Mouse (Mus musculus): Measurements from ENCODE around the gene Yap1. TPM values are rescaled to one million over a fixed set of nuclear protein-coding genes. Genes with fewer than 3 reads are reported as not detected.

Gene Yap1
- polyA plus RNA-seq, 1 experiment: 0.99 TPM

DNA sequence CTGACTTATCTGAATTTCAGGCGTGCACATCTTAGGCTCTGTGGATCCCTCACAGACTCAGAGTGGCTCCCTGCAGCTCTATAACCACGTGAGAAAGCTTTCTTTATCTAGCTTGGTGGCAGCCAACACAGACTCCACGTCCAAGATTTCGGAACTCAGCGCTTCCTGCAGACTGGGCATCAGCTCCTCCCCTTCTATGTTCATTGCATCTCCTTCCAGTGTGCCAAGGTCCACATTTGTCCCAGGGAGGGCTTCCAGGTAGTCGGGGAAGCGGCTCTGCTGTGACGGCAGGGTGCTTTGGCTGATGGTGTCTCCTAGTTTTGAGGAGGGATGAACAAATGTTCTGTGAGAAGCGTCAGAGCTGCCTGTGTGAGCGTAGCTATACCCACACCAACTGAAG lies 70.0 kb downstream of the Yap1 start:
- Histone ChIP-seq H3K27ac (ENCODE audit: insufficient read depth, low read depth, low read length) (no peak overlapping the region), H3K4me1 (ENCODE audit: control insufficient read depth, insufficient read depth, low read length) (no peaks in the 10 kb centered on the region), H3K4me3 (ENCODE audit: insufficient read depth, low read length) (no peak overlapping the region)
- no peak for TF ChIP-seq POLR2A (IDR thresholded peaks at IDR 0.05; ENCODE audit: borderline replicate concordance, low read depth, low read length)
- no peak for TF ChIP-seq CTCF (IDR thresholded peaks at IDR 0.05; ENCODE audit: low read depth, low read length)

DNA sequence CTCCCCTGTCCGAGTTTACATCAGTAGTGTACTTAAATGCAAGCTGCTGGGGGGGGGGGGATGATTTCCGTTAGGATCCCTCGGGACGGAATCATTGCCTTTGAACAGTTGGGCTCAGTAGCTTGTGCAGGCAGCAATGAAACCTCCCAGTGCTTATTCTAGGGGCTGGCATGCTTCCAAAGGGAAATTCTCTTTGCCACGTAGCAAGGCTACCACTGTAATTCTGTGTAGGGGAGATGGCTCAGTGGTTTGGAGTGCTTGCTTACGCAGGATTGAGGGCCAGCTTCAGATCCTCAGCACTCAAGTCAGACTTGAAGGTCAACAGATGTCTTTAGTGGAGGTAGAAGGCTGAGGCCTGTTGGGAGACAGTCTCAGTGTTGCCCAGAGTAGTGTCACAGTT lies 74.8 kb downstream of the Yap1 start:
- no peak overlapping the region for H3K4me3 ChIP-seq (ENCODE audit: insufficient read depth, low read length)

DNA sequence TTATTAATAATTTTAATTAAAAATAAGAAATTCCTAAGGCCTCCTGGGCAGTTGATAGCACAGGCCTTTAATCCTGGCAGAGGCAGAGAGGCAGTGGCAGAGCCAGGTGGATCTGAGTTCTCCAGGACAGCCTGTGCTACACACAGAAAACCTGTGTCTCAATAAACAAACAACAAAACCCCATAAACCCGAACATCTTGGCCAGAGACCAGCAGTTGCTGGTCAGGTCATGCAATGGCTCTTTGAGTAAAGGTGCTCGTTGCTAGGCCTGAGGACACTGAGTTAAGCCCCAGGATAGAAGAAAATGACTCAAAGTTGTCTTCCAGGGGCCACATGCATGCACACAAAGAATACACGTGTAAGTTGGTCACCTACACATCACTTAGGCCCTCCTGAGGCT lies 75.5 kb downstream of the Yap1 start:
- no peak overlapping the region for H3K27ac ChIP-seq (ENCODE audit: insufficient read depth, low read depth, low read length)
- no peak overlapping the region for H3K4me3 ChIP-seq (ENCODE audit: insufficient read depth, low read length)
- no peaks in the 10 kb centered on the region for H3K4me1 ChIP-seq (ENCODE audit: control insufficient read depth, insufficient read depth, low read length)
- TF ChIP-seq CTCF (IDR thresholded peaks at IDR 0.05; ENCODE audit: low read depth, low read length) (no peak), POLR2A (IDR thresholded peaks at IDR 0.05; ENCODE audit: borderline replicate concordance, low read depth, low read length) (no peak)

More for the DNA sequence above, 74.8 kb downstream of the Yap1 start:
- TF ChIP-seq CTCF (IDR thresholded peaks at IDR 0.05; ENCODE audit: low read depth, low read length) (no peak), POLR2A (IDR thresholded peaks at IDR 0.05; ENCODE audit: borderline replicate concordance, low read depth, low read length) (no peak)
- Histone ChIP-seq H3K4me1 (ENCODE audit: control insufficient read depth, insufficient read depth, low read length) (no peaks in the 10 kb centered on the region), H3K27ac (ENCODE audit: insufficient read depth, low read depth, low read length) (no peak overlapping the region)

DNA sequence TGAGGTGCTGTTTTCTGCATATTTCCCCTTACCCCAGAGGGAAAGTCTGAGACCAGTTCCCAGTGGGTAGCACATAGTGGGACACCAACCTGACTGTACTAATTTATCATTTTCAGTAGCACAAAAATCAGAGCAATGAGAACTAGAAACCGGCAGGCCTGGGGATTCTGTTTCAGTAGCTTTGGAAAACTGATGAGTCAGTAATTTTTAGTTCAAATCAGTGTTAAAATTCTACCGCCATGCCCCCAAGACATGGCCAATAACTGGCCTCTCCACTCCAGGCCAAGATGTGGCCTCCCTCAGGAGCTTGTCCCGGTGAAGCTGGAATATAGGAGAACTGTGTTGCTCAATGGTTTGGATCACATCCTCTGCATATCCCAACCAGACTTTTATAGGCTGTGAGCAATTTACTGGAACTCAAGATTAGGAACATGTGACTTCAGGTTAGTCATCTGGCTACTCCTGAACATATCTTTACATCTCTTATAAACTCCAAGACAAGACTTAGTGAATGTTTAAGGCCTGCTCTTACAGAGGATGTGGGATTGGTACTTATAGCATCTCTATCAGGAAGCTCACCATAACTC lies 76.1 kb downstream of the Yap1 start:
- H3K4me1 ChIP-seq (ENCODE audit: control insufficient read depth, insufficient read depth, low read length): no peaks in the 10 kb centered on the region
- TF ChIP-seq POLR2A (IDR thresholded peaks at IDR 0.05; ENCODE audit: borderline replicate concordance, low read depth, low read length): no peak
- TF ChIP-seq CTCF (IDR thresholded peaks at IDR 0.05; ENCODE audit: low read depth, low read length): no peak

DNA sequence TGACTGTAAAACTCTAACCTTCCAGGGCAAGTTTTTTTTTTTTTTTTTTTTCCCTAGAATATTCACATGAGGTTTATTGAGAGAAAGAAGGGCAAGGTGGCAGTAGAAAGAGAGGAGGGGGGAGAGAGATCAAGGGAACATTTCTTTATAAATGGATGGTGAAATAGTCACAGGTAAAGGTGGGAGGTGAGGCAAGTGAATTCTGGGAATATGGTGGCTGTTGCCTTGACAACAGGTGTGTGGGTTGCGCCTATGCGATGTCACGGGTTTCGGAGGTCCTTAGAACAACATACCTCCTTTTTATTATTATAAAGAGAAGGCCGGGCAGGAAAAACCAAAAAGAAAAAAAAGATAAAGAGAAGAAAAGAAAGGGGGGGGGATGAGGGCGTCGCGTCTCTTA lies 89.5 kb downstream of the Yap1 start:
- 0 out of 2 replicates have a peak, but pooled peaks cover 3% of the 10 kb centered on the region for H3K4me1 ChIP-seq (ENCODE audit: control insufficient read depth, insufficient read depth, low read length)
- TF ChIP-seq CTCF (IDR thresholded peaks at IDR 0.05; ENCODE audit: low read depth, low read length): no peak
- TF ChIP-seq POLR2A (IDR thresholded peaks at IDR 0.05; ENCODE audit: borderline replicate concordance, low read depth, low read length): no peak
- no peak overlapping the region for H3K4me3 ChIP-seq (ENCODE audit: insufficient read depth, low read length)
- no peak overlapping the region for H3K27ac ChIP-seq (ENCODE audit: insufficient read depth, low read depth, low read length)

More for the DNA sequence above, 76.1 kb downstream of the Yap1 start:
- H3K27ac ChIP-seq (ENCODE audit: insufficient read depth, low read depth, low read length): no peak overlapping the region
- no peak overlapping the region for H3K4me3 ChIP-seq (ENCODE audit: insufficient read depth, low read length)

DNA sequence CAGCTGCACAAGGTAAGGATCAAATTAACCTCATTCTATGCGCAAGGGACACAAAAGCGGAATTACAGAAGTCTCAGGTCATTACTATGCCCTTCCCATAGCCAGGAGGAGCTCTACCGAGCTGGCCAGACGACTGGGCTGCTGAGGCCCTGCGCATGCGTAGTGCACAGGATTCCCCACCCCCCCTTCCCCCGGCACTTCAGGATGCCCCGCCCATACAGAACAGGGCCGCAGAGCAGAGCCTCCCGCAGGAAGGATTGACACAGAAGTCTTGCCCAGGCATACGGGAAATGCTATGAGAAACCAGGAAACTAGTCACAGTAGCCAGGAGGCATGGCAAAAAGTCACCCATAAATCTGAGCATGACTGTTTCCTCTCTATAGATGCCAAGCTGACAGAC lies 89.9 kb downstream of the Yap1 start:
- Histone ChIP-seq H3K4me3 (ENCODE audit: insufficient read depth, low read length) (no peak overlapping the region), H3K4me1 (ENCODE audit: control insufficient read depth, insufficient read depth, low read length) (0 out of 2 replicates have a peak, but pooled peaks cover 3% of the 10 kb centered on the region), H3K27ac (ENCODE audit: insufficient read depth, low read depth, low read length) (no peak overlapping the region)
- no peak for TF ChIP-seq CTCF (IDR thresholded peaks at IDR 0.05; ENCODE audit: low read depth, low read length)
- TF ChIP-seq POLR2A (IDR thresholded peaks at IDR 0.05; ENCODE audit: borderline replicate concordance, low read depth, low read length): no peak

DNA sequence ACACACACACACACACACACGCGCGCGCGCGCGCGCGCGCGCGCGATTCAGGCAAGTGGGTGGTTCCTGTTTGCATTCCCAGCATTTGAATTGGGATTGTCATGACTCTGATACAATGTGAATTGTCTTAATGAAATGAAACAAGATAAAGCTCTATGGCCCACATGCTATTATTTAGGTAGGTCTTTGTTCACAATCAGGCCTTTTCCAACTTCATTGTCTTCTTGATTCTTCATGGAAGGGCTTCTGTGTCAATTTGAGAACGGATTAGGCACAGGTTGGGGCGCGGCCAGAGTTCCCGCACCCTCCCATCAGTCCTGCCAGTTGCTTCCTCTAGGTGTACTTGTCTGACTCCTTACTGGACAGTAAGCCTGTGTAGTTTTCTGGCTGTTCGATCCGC lies 90.4 kb downstream of the Yap1 start:
- Histone ChIP-seq H3K27ac (ENCODE audit: insufficient read depth, low read depth, low read length) (no peak overlapping the region), H3K4me1 (ENCODE audit: control insufficient read depth, insufficient read depth, low read length) (0 out of 2 replicates have a peak, but pooled peaks cover 3% of the 10 kb centered on the region), H3K4me3 (ENCODE audit: insufficient read depth, low read length) (no peak overlapping the region)
- TF ChIP-seq POLR2A (IDR thresholded peaks at IDR 0.05; ENCODE audit: borderline replicate concordance, low read depth, low read length): no peak
- no peak for TF ChIP-seq CTCF (IDR thresholded peaks at IDR 0.05; ENCODE audit: low read depth, low read length)

DNA sequence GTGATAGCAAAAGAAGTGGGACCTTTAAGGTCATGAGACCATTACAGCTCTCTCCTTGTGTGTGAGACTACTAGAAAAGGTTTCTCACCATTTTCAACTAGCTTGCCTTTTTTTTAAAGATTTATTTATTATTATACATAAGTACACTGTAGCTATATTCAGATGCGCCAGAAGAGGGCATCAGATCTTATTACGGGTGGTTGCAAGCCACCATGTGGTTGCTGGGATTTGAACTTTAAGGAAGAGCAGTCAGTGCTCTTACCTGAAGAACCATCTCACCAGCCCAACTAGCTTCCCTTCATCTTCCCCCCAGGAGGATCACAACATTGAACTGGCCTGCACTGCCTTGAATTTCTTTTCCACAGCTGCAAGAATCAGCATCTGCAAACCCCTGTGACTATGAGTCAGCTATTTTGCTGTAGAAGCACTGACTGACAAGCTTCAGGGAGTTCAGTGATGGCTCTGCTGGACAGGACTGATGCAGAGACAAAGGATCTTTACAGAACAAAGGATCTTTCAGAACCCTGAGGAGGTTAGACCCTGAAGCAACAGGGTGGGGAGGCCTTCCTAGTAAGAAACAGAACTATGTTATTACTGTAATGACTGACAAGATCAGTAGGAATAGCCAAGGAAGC lies 96.9 kb downstream of the Yap1 start:
- Histone ChIP-seq H3K4me3 (ENCODE audit: insufficient read depth, low read length) (no peak overlapping the region), H3K4me1 (ENCODE audit: control insufficient read depth, insufficient read depth, low read length) (no peaks in the 10 kb centered on the region), H3K27ac (ENCODE audit: insufficient read depth, low read depth, low read length) (no peak overlapping the region)
- no peak for TF ChIP-seq CTCF (IDR thresholded peaks at IDR 0.05; ENCODE audit: low read depth, low read length)
- TF ChIP-seq POLR2A (IDR thresholded peaks at IDR 0.05; ENCODE audit: borderline replicate concordance, low read depth, low read length): no peak

DNA sequence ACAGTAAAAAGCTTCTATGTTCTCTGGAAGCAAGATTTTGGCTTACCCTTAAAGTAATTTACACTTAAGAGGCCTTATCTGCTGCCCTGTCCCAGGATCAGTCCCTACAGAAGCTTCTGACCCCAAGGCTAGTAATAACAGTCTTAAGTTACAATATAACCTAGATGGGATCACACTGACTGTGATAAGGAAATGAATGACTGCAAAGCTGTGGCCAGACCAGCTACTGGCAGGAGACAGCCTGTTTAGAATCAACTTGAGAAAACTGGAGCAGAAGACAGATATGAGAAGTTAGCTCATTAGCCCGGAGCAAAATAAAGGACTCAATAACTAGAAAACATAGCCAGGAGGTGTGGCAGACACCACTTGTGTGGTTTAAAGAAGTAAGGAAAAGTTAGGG lies 97.8 kb downstream of the Yap1 start:
- TF ChIP-seq CTCF (IDR thresholded peaks at IDR 0.05; ENCODE audit: low read depth, low read length) (no peak), POLR2A (IDR thresholded peaks at IDR 0.05; ENCODE audit: borderline replicate concordance, low read depth, low read length) (no peak)
- Histone ChIP-seq H3K27ac (ENCODE audit: insufficient read depth, low read depth, low read length) (no peak overlapping the region), H3K4me1 (ENCODE audit: control insufficient read depth, insufficient read depth, low read length) (no peaks in the 10 kb centered on the region), H3K4me3 (ENCODE audit: insufficient read depth, low read length) (no peak overlapping the region)

DNA sequence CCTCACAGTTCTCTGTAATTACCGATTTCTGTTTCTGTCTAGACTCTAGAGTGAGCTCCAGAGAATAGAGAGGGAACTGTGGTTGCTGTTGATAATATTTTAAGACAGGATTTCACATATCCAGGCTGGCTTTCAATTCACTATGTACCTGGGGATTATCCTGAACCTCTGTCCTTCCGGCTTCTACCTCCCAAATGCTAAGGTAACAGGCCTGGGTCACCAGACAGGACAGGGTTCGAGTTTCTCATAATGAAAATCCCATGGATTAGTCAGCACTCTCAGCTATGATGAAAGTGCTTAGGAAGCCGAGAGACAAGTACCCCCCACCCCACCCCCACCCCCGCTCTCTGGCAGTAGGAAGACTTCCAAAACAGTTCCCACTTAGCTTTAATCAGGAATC lies 100.6 kb downstream of the Yap1 start:
- H3K4me1 ChIP-seq (ENCODE audit: control insufficient read depth, insufficient read depth, low read length): no peaks in the 10 kb centered on the region
- no peak overlapping the region for H3K4me3 ChIP-seq (ENCODE audit: insufficient read depth, low read length)
- no peak for TF ChIP-seq CTCF (IDR thresholded peaks at IDR 0.05; ENCODE audit: low read depth, low read length)
- TF ChIP-seq POLR2A (IDR thresholded peaks at IDR 0.05; ENCODE audit: borderline replicate concordance, low read depth, low read length): no peak
- no peak overlapping the region for H3K27ac ChIP-seq (ENCODE audit: insufficient read depth, low read depth, low read length)
